Mouse (Mus musculus) yolk sac, embryonic 10.5 days (tissue): ENCODE results near the gene Tmprss6.
A peak's percentile ranks its signal among the peaks of the same experiment; 100 is the strongest.

ENCODE experiments used
- DNase-seq: peaks from one replicate; pipeline ENCODE4 v3.0.0-alpha.2; 2017; ENCODE audit warnings: low spot score

Tmprss6 gene

GRCm38 (mm10) chr15:78420395-78420794 lies 48.0 kb downstream of the Tmprss6 start:
- no peak for DNase-seq

- DNase-seq, result peak; percentile 89
These were observed 51.5 kb downstream of the Tmprss6 start for GRCm38 (mm10) chr15:78416937-78417336.

GRCm38 (mm10) chr15:78414157-78414556 lies 54.3 kb downstream of the Tmprss6 start:
- DNase-seq, result no peak

- no peak for DNase-seq
These were observed 54.7 kb downstream of the Tmprss6 start for GRCm38 (mm10) chr15:78413719-78414117.

GRCm38 (mm10) chr15:78413083-78413718 lies 55.2 kb downstream of the Tmprss6 start:
- DNase-seq, result no peak

- DNase-seq, result peak; percentile 81
These were observed 58.8 kb downstream of the Tmprss6 start for GRCm38 (mm10) chr15:78409570-78410052.

GRCm38 (mm10) chr15:78406293-78406934 lies 62.0 kb downstream of the Tmprss6 start, which contains the start of gene Mpst:
Gene Mpst (plus strand): TSS chr15:78406416.
- peak; percentile 91 for DNase-seq

- DNase-seq, result peak; percentile 97
These were observed 62.8 kb downstream of the Tmprss6 start, which contains the start of gene Tst for GRCm38 (mm10) chr15:78405517-78406211. Gene Tst (minus strand): TSS chr15:78405907.

GRCm38 (mm10) chr15:78405098-78405497 lies 63.3 kb downstream of the Tmprss6 start:
- no peak for DNase-seq

- no peak for DNase-seq
These were observed 64.5 kb downstream of the Tmprss6 start for GRCm38 (mm10) chr15:78403896-78404295.

GRCm38 (mm10) chr15:78403301-78403741 lies 65.1 kb downstream of the Tmprss6 start:
- DNase-seq, result peak; percentile 90

GRCm38 (mm10) chr15:78402423-78402822 lies 66.0 kb downstream of the Tmprss6 start:
- DNase-seq, result no peak

- DNase-seq, result no peak
These were observed 66.5 kb downstream of the Tmprss6 start for GRCm38 (mm10) chr15:78401921-78402320.

GRCm38 (mm10) chr15:78401345-78401744 lies 67.1 kb downstream of the Tmprss6 start:
- DNase-seq, result no peak

GRCm38 (mm10) chr15:78395478-78395962 lies 72.9 kb downstream of the Tmprss6 start, which contains the start of gene Tex33:
Gene Tex33 (minus strand): TSS chr15:78395912.
- DNase-seq, result no peak

- DNase-seq, result no peak
These were observed 77.6 kb downstream of the Tmprss6 start for GRCm38 (mm10) chr15:78390855-78391254.
